Mouse (Mus musculus) stomach, embryonic 15.5 days (tissue): ENCODE results near the gene Clstn1. TPM values are rescaled to one million over a fixed set of nuclear protein-coding genes. Genes with fewer than 3 reads are reported as not detected.
"Not testable (repeated sequence)": the region's sequence is repeated elsewhere in the genome, so short reads cannot be mapped to it uniquely, and the experiment has no call there.

ENCODE experiments used
- ATAC-seq: fragments of 200-750 bp; cut with Nextera tagmentation; 2 replicates; pipeline ENCODE4 v1.8.0; 2017; ENCODE audit warnings: low read depth, moderate number of reproducible peaks, moderate TSS enrichment; ENCODE audit not compliant: insufficient read depth, low FRiP score
- H3K27ac ChIP-seq: fragments of 300-500 bp; sonication (generic); 2 replicates; pipeline ENCODE4 v1.5.1; 2015; ENCODE audit warnings: mild to moderate bottlenecking, inconsistent platforms
- H3K27me3 ChIP-seq: fragments of 300-500 bp; sonication (generic); replicated peaks from 2 replicates; pipeline ENCODE4 v1.6.1; 2015; ENCODE audit warnings: inconsistent platforms
- H3K36me3 ChIP-seq: fragments of 300-500 bp; sonication (generic); 2 replicates; pipeline ENCODE4 v1.6.1; 2015; ENCODE audit warnings: inconsistent platforms
- H3K4me1 ChIP-seq: fragments of 300-500 bp; sonication (generic); 2 replicates; pipeline ENCODE4 v1.6.1; 2015; ENCODE audit warnings: inconsistent platforms
- H3K4me2 ChIP-seq: fragments of 300-500 bp; sonication (generic); 2 replicates; pipeline ENCODE4 v1.6.1; 2015; ENCODE audit warnings: mild to moderate bottlenecking, inconsistent platforms
- H3K4me3 ChIP-seq: fragments of 300-500 bp; sonication (generic); replicated peaks from 2 replicates; pipeline ENCODE4 v1.5.1; 2015; ENCODE audit warnings: inconsistent platforms
- H3K9ac ChIP-seq: fragments of 300-500 bp; sonication (generic); 2 replicates; pipeline ENCODE4 v1.6.1; 2015; ENCODE audit warnings: inconsistent platforms
- H3K9me3 ChIP-seq: fragments of 300-500 bp; sonication (generic); 2 replicates; pipeline ENCODE4 v1.6.1; 2016; ENCODE audit warnings: inconsistent platforms
- WGBS: fragments of 180-500 bp; shearing (Covaris S2); methylation state at CpG from one replicate; pipeline ENCODE4 v1.1.7; 2015; 5-methylcytosine and 5-hydroxymethylcytosine counted together
- polyA plus RNA-seq: library from polyadenylated mRNA; unstranded; fragments of >200 nt; fragmentation: Nextera tagmentation; extraction: Ambion mirVana; gene quantifications from 2 replicates; pipeline ENCODE4 v1.2.1, GENCODE M21; 2015

The Clstn1 gene
- polyA plus RNA-seq, 1 experiment from 2014 or later = 47.0 TPM

DNA sequence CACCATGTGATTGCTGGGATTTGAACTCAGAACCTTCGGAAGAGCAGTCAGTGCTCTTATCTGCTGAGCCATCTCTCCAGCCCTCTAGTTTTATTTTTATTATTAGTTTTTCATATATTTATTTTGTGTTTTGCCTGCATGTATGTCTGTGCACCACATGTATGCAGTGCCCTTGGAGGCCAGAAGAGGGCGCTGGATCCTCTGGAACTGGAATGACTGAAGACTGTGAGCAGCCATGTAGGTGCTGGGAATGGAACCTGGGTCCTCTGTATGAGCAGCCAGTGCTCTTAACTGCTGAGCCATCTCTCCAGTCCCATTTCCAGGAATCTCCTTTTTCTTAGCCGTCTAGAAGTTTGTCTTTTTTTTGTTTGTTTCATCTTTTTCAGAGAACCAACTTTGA, 18.2 kb downstream of the Clstn1 start:
- H3K9ac ChIP-seq = no peak overlapping the region
- H3K4me3 ChIP-seq = no peak overlapping the region
- no peak overlapping the region for H3K4me2 ChIP-seq
- no peaks in the 10 kb centered on the region for H3K9me3 ChIP-seq
- peaks cover 18% of the 10 kb centered on the region for H3K4me1 ChIP-seq
- H3K27ac ChIP-seq = no peak overlapping the region
- 77% methylated on average over 3 of the region's 3 CpGs for WGBS
- no peak for ATAC-seq
- H3K36me3 ChIP-seq = no peaks in the 10 kb centered on the region
- H3K27me3 ChIP-seq = no peaks in the 10 kb centered on the region

DNA sequence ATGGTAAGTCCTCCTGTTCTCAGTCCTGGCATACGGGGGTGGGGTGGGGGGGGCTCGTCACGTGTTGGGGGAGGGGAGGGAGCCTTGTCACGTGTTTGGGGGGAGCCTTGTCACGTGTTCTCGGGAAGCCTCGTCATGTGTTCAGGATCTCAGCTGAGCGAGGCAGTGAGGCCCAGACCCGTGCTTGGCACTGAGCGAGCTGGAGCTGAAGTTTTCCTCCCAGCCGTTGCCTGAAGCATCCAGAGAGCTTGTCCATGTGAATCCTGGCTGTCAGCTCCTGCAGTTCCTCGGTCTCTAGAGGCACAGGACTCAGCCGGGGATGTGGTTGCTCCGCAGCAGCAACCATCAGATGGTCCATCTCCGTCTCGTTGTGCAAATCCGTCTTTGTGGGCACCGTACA, 19.8 kb downstream of the Clstn1 start:
- H3K36me3 ChIP-seq = no peaks in the 10 kb centered on the region
- 78% methylated on average over 18 of the region's 18 CpGs for WGBS
- no peaks in the 10 kb centered on the region for H3K27me3 ChIP-seq
- no peaks in the 10 kb centered on the region for H3K9me3 ChIP-seq
- ATAC-seq = no peak
- H3K4me1 ChIP-seq = peaks cover 18% of the 10 kb centered on the region
- no peak overlapping the region for H3K9ac ChIP-seq
- no peak overlapping the region for H3K4me3 ChIP-seq
- H3K27ac ChIP-seq = no peak overlapping the region
- no peak overlapping the region for H3K4me2 ChIP-seq

DNA sequence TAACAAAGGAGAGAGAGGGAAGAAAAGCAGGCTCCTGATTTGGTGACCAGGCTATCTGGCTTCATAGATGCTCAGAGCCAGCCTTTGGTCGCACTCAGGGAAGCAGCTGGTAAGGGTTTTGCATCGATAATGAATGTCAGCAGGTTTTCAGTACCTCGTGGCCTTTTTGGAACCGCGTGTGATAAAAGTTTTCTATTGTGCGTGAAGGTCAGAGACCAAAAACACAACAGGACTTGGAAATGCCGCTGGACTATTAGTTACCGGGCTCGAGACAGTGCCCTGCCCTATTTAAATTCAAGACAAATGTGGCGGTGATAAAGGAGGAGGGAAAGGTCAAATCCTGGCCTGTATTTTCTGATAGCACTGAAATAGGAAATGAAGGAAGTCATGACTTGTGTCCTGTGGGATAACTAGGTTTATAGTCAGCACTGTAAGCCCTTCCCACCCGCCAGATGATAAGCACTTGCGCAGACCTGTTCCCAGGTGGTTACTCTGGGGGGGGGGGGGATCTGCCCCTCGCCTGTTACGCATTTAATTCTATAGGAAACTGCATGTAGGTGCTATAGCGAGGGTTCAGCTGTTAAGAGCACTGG, 20.6 kb downstream of the Clstn1 start:
- peaks cover 14% of the 10 kb centered on the region; the same call in 1 of the 2 replicates for H3K4me1 ChIP-seq
- no peaks in the 10 kb centered on the region for H3K27me3 ChIP-seq
- no peak overlapping the region for H3K4me3 ChIP-seq
- WGBS = 56% methylated on average over 15 of the region's 15 CpGs
- no peaks in the 10 kb centered on the region for H3K36me3 ChIP-seq
- H3K27ac ChIP-seq = no peak overlapping the region
- no peaks in the 10 kb centered on the region for H3K9me3 ChIP-seq
- no peak for ATAC-seq
- no peak overlapping the region for H3K4me2 ChIP-seq
- H3K9ac ChIP-seq = no peak overlapping the region

DNA sequence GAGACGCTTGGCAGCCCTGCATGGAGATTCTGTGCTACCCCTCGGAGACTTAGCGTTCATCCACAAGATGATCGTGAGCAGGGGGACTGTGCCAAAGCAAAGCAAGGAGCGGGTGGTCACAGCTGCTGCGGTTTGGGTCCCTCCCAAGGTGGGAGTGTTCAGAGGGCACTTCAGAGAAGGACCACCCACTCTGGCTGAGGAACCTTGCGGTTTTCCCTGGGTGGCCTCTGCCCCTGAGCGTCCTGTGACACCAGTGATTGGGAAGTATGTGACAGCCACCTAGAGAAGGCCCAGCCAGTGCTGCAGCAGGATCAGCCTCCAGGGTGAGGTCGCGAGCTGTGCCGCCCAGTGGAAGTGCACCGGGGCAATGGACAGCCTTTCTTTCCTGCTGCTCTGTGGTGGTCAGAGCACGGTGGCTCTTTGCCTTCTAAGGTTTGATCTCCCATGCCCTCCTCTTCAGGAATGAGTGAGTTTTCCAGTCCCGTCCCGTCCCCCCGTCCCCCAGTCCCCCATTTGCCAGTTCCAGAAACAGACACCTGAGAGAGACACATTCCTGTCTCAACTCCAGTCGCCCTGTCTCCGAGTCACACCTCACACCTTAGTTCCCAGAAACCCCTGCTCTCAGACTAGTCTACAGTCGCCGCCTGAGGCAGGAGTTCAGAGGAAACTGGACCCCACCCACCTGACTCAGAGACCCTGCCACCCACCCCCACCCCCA, 21.5 kb downstream of the Clstn1 start:
- H3K27me3 ChIP-seq = no peaks in the 10 kb centered on the region
- no peak overlapping the region for H3K9ac ChIP-seq
- WGBS = 52% methylated on average over 20 of the region's 20 CpGs
- H3K4me2 ChIP-seq = no peak overlapping the region; the same call in 1 of the 2 replicates
- no peak overlapping the region for H3K4me3 ChIP-seq
- no peak; the same call in 1 of the 2 replicates for ATAC-seq
- H3K36me3 ChIP-seq = no peaks in the 10 kb centered on the region
- peaks cover 11% of the 10 kb centered on the region; the same call in 1 of the 2 replicates for H3K4me1 ChIP-seq
- 0 out of 2 replicates have a peak overlapping the region, but pooled peaks have one; percentile 16 for H3K27ac ChIP-seq
- no peaks in the 10 kb centered on the region for H3K9me3 ChIP-seq

DNA sequence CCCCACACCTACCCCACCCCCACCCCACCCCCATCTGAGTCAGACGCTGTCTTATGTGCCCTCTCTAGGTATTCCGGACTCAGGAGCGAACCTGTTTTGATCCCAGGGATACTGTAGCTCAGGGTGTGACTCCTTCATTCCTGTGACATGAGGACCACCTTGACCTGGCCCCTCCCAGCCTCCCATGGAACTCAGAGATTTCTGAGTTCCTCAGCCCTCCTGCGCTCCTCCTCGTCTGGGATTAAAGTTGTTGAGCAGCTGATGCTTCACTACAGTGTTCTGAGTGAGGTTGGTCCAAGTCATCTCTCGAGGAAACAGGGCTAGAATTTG, 22.0 kb downstream of the Clstn1 start:
- no peak for ATAC-seq
- Histone ChIP-seq H3K4me1 (peaks cover 11% of the 10 kb centered on the region; the same call in 1 of the 2 replicates), H3K27me3 (no peaks in the 10 kb centered on the region), H3K36me3 (no peaks in the 10 kb centered on the region), H3K9ac (no peak overlapping the region), H3K4me2 (no peak overlapping the region), H3K4me3 (no peak overlapping the region), H3K27ac (no peak overlapping the region), H3K9me3 (no peaks in the 10 kb centered on the region)
- WGBS = 74% methylated on average over 6 of the region's 6 CpGs

DNA sequence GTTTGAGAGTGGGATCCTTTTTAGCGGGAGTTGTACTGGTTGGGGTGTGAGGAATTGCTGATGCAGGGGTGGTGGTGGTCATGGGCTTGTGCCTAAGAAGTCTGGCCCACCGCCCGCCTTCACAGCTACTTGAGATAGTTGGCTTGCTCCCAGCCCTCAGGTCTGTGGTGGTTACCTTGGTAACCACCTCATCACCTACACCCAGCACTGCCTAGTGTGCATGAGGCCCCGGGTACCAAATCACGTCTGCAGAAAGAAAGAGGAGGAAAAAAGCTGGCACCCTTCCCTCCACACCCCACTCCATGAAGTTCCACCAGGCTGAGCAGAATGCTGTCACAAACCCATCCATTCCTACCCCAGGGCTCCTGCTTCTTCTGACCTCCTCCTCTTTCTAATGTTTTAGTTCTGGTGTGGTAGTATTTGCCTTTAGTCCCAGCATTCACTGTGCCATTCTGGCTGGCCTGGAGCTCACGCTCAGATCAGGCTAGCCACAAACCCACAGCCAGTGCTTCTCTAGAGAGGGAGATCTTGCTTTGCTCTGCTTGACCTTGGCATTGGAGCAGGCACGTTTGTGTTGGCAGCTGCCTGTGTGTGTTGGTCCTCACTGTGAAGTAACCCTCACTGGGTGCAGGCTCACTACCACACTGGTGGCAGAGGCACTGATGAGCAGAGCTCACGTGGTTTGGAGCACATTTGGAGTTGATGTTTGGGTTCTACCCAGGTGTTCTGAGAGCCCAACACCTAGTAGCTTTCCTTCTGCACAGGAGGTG, 23.2 kb downstream of the Clstn1 start:
- Histone ChIP-seq H3K36me3 (no peaks in the 10 kb centered on the region), H3K27me3 (no peaks in the 10 kb centered on the region), H3K4me1 (peaks cover 11% of the 10 kb centered on the region; the same call in 1 of the 2 replicates), H3K9me3 (no peaks in the 10 kb centered on the region), H3K9ac (no peak overlapping the region), H3K4me3 (no peak overlapping the region), H3K27ac (no peak overlapping the region), H3K4me2 (no peak overlapping the region)
- WGBS = 74% methylated on average over 8 of the region's 8 CpGs
- no peak for ATAC-seq

DNA sequence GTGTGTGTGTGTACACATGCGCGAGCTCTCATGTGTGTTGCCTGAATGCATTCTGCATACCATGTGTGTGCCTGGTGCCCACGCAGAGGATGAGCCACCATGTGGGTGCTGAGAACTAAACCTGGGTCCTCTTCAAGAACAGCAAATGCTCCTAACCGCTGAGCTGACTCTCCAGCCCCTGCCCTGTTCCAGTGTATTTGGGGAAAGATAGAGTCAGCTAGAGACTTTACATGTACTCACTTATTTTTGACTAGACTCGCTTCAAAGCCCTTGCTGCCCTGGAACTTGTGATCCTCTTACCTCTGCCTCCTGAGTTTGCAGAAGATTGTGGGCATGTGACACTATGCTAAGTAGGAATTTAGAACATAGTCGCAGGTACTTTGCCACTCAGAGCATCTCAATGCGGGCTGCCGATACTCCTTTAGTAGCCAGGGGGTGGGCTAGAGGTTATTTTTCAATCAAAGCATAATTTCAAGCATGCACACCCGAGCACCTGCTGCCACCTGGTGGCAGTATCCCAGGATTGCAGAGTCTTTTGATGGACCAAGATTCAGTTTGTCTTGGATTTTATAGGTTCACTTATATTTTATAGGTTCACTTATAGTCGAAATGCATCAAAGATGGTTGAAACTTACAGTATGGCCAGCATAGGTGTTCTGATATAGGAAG, 25.2 kb downstream of the Clstn1 start:
- no peak for ATAC-seq
- no peak overlapping the region for H3K4me2 ChIP-seq
- no peaks in the 10 kb centered on the region for H3K27me3 ChIP-seq
- H3K9me3 ChIP-seq = no peaks in the 10 kb centered on the region
- peaks cover 11% of the 10 kb centered on the region; the same call in 1 of the 2 replicates for H3K4me1 ChIP-seq
- 49% methylated on average over 10 of the region's 10 CpGs for WGBS
- no peak overlapping the region for H3K9ac ChIP-seq
- no peak overlapping the region for H3K4me3 ChIP-seq
- H3K27ac ChIP-seq = no peak overlapping the region
- H3K36me3 ChIP-seq = peaks cover 3% of the 10 kb centered on the region; the same call in 1 of the 2 replicates

DNA sequence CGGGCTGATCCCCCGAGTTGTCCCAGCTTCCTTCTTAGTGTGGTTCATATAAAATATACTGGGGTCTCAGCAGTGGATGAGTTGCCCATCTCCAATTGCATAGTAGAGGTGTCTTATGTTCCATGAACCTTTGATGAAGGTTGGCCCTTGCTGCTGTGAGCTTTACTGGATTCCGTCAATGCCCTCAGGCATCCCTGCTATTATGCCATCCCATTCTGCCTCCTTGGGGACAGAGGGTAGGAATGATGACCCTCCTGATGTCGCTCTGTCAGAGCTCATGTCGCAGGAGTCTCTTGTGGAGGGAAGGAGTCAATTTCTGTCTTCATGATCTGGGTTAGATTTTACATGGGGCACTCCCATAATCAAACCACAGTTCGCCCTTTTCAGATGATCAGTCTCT, 27.2 kb downstream of the Clstn1 start:
- whole genome bisulfite sequencing = 73% methylated on average over 6 of the region's 6 CpGs
- H3K27ac ChIP-seq, H3K27me3 ChIP-seq, H3K4me2 ChIP-seq, H3K4me3 ChIP-seq, H3K9me3 ChIP-seq, H3K9ac ChIP-seq, H3K36me3 ChIP-seq, H3K4me1 ChIP-seq, ATAC-seq: not testable (repeated sequence)

DNA sequence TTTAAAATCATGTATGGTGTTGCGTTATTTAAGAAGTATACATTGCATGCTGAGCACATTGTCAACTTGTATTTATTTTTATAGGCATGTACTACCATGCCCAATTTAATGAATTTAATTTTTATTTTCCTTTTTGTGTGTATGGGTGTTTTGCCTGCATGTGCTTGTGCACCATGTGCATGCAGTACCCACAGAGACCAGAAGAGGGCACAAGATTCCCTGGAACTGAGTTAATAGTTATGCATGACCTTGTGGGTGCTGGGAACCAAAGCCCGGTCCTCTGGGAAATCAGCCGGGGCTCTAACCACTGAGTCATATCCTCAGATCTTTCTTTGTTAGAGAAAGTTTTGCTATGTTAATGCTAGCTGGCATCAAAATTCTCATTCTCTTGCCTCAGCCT, 28.6 kb downstream of the Clstn1 start:
- no peak overlapping the region for H3K27ac ChIP-seq
- H3K9ac ChIP-seq = no peak overlapping the region
- H3K36me3 ChIP-seq = peaks cover 3% of the 10 kb centered on the region; the same call in 1 of the 2 replicates
- no peak overlapping the region for H3K4me2 ChIP-seq
- H3K9me3 ChIP-seq = no peaks in the 10 kb centered on the region
- no peaks in the 10 kb centered on the region for H3K27me3 ChIP-seq
- ATAC-seq = no peak
- 98% methylated on average over 3 of the region's 3 CpGs for WGBS
- no peak overlapping the region for H3K4me3 ChIP-seq
- H3K4me1 ChIP-seq = no peaks in the 10 kb centered on the region

DNA sequence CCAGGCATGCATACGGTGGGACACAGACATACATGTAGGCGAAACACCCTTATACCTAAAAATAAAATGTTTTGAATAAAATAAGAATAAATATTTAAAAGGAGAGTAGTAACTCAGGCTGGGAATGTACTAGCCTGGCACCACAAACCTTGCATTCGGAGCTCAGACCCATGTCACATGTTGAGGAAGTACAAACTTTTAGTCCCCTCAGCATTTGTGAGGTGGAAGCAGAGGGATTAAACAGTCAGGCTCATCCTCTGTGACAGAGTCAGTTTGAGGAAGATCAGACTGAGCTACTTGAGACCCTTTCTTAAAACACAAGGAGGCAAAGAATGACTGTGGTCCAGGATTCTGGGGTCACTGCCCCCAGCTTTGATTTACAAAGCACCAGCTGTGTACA, 30.7 kb downstream of the Clstn1 start:
- H3K36me3 ChIP-seq, H3K27me3 ChIP-seq, H3K27ac ChIP-seq, H3K4me2 ChIP-seq, H3K4me3 ChIP-seq, H3K9ac ChIP-seq, H3K4me1 ChIP-seq, ATAC-seq, H3K9me3 ChIP-seq: not testable (repeated sequence)
- WGBS = 91% methylated on average over 3 of the region's 3 CpGs

DNA sequence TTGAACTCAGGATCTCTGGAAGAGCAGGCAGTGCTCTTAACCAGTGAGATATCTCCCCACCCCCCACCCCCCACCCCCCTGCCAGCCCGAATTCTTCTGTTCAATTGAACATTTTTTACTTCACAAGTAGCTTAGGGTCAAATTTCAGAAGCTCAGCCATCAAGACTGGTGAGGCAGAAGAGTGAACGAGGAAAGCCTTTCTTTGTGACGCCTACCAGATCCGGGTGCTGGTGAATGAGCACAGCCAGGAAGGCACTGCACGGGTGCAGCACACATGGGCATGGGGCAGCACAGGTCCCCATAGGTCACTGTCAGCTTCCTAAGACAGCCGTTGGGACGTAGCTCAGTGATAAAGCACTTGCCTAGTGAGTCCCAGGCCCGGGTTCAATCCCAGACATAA, 33.7 kb downstream of the Clstn1 start:
- no peaks in the 10 kb centered on the region for H3K27me3 ChIP-seq

More for the DNA sequence above, 33.7 kb downstream of the Clstn1 start:
- H3K4me3 ChIP-seq = no peak overlapping the region
- H3K9me3 ChIP-seq = no peaks in the 10 kb centered on the region
- H3K9ac ChIP-seq = no peak overlapping the region
- WGBS = 61% methylated on average over 8 of the region's 8 CpGs
- no peaks in the 10 kb centered on the region; the same call in 1 of the 2 replicates for H3K4me1 ChIP-seq
- H3K27ac ChIP-seq = no peak overlapping the region
- ATAC-seq = no peak
- peaks cover 6% of the 10 kb centered on the region; the same call in 1 of the 2 replicates for H3K36me3 ChIP-seq
- H3K4me2 ChIP-seq = no peak overlapping the region
